Mouse (Mus musculus) heart, embryonic 15.5 days (tissue): ENCODE results near the gene Fstl5. TPM values are rescaled to one million over a fixed set of nuclear protein-coding genes. Genes with fewer than 3 reads are reported as not detected.
"Not testable (repeated sequence)": the region's sequence is repeated elsewhere in the genome, so short reads cannot be mapped to it uniquely, and the experiment has no call there.

Source experiments
- ATAC-seq: fragments of 200-750 bp; cut with Nextera tagmentation; replicated peaks from 2 replicates; pipeline ENCODE4 v1.8.0; 2017; ENCODE audit warnings: low read depth, moderate TSS enrichment; ENCODE audit not compliant: insufficient number of reproducible peaks, insufficient read depth, low FRiP score
- H3K27ac ChIP-seq: fragments of 300-500 bp; sonication (generic); 2 replicates; pipeline ENCODE4 v1.5.1; 2015; ENCODE audit warnings: mild to moderate bottlenecking, inconsistent platforms
- H3K27me3 ChIP-seq: fragments of 300-500 bp; sonication (generic); 2 replicates; pipeline ENCODE4 v1.6.1; 2015; ENCODE audit warnings: inconsistent platforms
- H3K36me3 ChIP-seq: fragments of 300-500 bp; sonication (generic); 2 replicates; pipeline ENCODE4 v1.6.1; 2015; ENCODE audit warnings: mild to moderate bottlenecking, inconsistent platforms
- H3K4me1 ChIP-seq: fragments of 300-500 bp; sonication (generic); replicated peaks from 2 replicates; pipeline ENCODE4 v1.6.1; 2015; ENCODE audit warnings: inconsistent platforms
- H3K4me2 ChIP-seq: fragments of 300-500 bp; sonication (generic); 2 replicates; pipeline ENCODE4 v1.6.1; 2015; ENCODE audit warnings: inconsistent platforms, mild to moderate bottlenecking, moderate library complexity
- H3K4me3 ChIP-seq: fragments of 300-500 bp; sonication (generic); 2 replicates; pipeline ENCODE4 v1.5.1; 2015; ENCODE audit warnings: mild to moderate bottlenecking, inconsistent platforms
- H3K9ac ChIP-seq: fragments of 300-500 bp; sonication (generic); 2 replicates; pipeline ENCODE4 v1.6.1; 2015; ENCODE audit warnings: mild to moderate bottlenecking, inconsistent platforms
- H3K9me3 ChIP-seq: fragments of 300-500 bp; sonication (generic); replicated peaks from 2 replicates; pipeline ENCODE4 v1.6.1; 2016; ENCODE audit warnings: inconsistent platforms
- WGBS: fragments of 180-500 bp; shearing (Covaris S2); methylation state at CpG from one replicate; pipeline ENCODE4 v1.1.7; 2015; ENCODE audit warnings: mixed read lengths; 5-methylcytosine and 5-hydroxymethylcytosine counted together
- polyA plus RNA-seq: library from polyadenylated mRNA; unstranded; fragments of >200 nt; fragmentation: Nextera tagmentation; extraction: Ambion mirVana; gene quantifications from 2 replicates; pipeline ENCODE4 v1.2.1, GENCODE M21; 2015

The Fstl5 gene
- polyA plus RNA-seq, 1 experiment from 2014 or later: 0.08 TPM

DNA sequence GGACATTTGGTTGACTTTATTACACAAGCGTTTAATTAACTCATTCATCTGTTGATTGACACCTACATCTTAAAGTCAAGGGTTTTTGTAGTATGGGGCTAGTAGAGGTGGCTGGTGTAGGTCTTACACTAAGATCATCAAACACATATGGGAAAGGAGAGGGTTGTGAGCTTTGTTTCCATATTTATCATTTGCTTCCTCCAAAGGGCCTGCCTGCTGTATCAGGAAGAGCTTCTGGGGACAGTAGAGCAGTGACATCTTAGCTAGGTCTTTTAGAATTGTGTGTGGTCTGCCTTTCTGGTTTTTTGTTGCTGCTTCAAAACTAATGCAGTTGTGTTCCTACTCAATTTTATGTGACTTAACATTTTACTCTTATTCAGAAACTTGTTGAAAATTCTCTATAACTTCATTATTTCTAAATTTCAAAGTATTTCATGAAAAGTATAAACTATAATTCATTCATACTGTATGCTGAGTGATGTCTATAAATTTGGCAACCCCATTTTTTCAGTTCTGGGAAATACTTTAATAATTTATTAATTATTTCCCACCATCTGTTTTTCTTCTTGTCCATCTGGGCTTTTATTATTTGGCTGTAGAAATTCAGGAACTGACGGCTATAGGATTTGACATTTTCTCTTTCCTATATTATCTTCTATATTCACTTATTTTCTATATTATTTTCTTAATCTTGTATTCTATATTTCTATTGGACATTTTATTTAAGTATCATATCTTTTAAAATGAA, 227.1 kb downstream of the Fstl5 start:
- Histone ChIP-seq H3K9ac (no peak overlapping the region), H3K4me1 (no peaks in the 10 kb centered on the region), H3K4me2 (no peak overlapping the region), H3K36me3 (no peaks in the 10 kb centered on the region), H3K27me3 (no peaks in the 10 kb centered on the region), H3K4me3 (no peak overlapping the region), H3K27ac (no peak overlapping the region), H3K9me3 (no peaks in the 10 kb centered on the region)
- no peak for ATAC-seq
- WGBS: 78% methylated on average over 2 of the region's 2 CpGs

DNA sequence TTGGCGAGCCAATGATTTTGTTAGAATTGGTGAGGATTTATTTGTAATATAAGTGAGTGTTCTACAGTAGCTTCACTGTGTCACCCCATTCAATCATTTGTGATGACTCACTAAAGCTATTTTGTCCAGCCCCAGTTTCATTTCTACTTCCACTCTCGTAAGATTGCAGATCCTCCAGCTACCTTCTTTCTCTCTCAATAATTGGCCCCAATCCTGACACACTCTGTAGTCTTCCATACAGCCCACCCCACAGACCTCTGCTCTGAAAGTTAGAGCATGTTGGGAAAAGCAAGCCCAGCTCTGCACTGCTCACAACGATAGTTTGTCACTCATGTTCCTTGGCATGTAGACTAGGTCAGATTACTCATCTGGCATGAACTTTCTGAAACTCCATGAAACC, 242.9 kb downstream of the Fstl5 start:
- no peak overlapping the region for H3K4me3 ChIP-seq
- no peaks in the 10 kb centered on the region for H3K36me3 ChIP-seq
- H3K27me3 ChIP-seq: no peaks in the 10 kb centered on the region
- H3K27ac ChIP-seq: no peak overlapping the region
- 77% methylated on average over 3 of the region's 3 CpGs for WGBS
- H3K9me3 ChIP-seq: no peaks in the 10 kb centered on the region
- no peak overlapping the region for H3K9ac ChIP-seq
- ATAC-seq: no peak
- H3K4me2 ChIP-seq: no peak overlapping the region
- no peaks in the 10 kb centered on the region for H3K4me1 ChIP-seq

DNA sequence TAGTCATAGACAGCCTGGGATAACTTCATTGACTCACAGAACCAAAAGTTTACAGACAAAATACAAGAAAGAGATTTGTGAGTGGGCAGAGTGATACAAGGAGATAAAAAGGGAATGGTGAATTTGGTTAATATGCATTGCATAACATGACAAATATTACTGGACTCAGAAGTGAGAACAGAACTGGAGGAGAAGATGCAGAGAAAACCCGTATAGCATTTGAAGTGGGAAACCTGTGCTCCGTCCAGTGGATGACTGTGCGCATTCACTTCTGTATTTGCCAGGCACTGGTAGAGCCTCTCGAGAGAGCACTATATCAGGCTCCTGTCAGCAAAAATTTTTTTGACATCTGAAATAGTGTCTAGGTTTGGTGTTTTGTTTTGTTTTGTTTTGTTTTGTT, 245.5 kb downstream of the Fstl5 start:
- H3K27ac ChIP-seq: no peak overlapping the region
- no peak for ATAC-seq
- whole genome bisulfite sequencing: 84% methylated on average over 4 of the region's 4 CpGs

DNA sequence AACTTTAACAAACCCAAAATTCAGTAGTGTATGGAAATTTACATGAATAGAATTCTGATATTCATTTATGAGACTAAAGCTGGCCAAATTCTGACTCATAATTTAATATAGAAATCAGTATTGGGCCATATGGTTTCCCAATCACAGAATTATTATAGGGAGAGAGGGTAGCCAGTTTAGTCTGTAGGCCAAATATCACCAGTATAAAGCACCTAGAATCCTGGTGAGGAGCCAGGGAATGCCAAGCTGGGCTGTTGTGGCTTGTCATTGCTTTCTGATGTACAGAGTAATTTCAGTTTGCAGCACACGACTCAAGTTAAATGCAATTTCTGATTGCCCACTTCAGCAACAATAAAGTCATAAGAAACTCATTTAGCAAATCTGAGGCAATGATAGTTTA, 248.4 kb downstream of the Fstl5 start:
- H3K4me3 ChIP-seq: no peak overlapping the region
- WGBS: 75% methylated on average over 1 of the region's 1 CpGs
- no peak for ATAC-seq
- H3K9me3 ChIP-seq: no peaks in the 10 kb centered on the region
- H3K27ac ChIP-seq: no peak overlapping the region
- H3K27me3 ChIP-seq: no peaks in the 10 kb centered on the region
- no peaks in the 10 kb centered on the region for H3K36me3 ChIP-seq
- H3K9ac ChIP-seq: no peak overlapping the region
- H3K4me2 ChIP-seq: no peak overlapping the region
- no peaks in the 10 kb centered on the region for H3K4me1 ChIP-seq

More for the DNA sequence above, 245.5 kb downstream of the Fstl5 start:
- no peaks in the 10 kb centered on the region for H3K4me1 ChIP-seq
- H3K9ac ChIP-seq: no peak overlapping the region
- H3K27me3 ChIP-seq: no peaks in the 10 kb centered on the region
- no peak overlapping the region for H3K4me3 ChIP-seq
- H3K9me3 ChIP-seq: no peaks in the 10 kb centered on the region
- H3K4me2 ChIP-seq: no peak overlapping the region
- H3K36me3 ChIP-seq: no peaks in the 10 kb centered on the region

DNA sequence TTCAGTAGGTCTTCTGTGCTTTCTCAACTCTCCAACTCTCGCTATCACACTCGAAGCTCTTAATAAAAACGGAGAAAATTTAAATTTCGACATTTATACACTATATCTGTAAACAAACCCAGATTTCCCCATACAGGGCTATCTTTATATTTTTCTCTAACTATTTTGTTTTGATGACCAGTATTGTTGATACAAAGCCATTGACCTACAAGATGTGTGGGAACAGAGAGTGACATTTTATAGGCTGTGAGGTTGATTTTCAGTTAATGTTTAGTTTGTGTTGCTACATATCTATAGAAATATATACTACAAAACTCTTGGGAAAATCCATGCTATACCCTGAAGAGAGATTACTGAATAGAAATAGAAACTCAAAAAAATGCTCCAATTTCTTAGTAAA, 262.9 kb downstream of the Fstl5 start:
- WGBS: 77% methylated on average over 4 of the region's 4 CpGs
- Histone ChIP-seq H3K4me1 (no peaks in the 10 kb centered on the region), H3K27ac (no peak overlapping the region), H3K4me2 (no peak overlapping the region), H3K27me3 (no peaks in the 10 kb centered on the region), H3K9me3 (no peaks in the 10 kb centered on the region), H3K9ac (no peak overlapping the region), H3K36me3 (no peaks in the 10 kb centered on the region), H3K4me3 (no peak overlapping the region)
- no peak for ATAC-seq

DNA sequence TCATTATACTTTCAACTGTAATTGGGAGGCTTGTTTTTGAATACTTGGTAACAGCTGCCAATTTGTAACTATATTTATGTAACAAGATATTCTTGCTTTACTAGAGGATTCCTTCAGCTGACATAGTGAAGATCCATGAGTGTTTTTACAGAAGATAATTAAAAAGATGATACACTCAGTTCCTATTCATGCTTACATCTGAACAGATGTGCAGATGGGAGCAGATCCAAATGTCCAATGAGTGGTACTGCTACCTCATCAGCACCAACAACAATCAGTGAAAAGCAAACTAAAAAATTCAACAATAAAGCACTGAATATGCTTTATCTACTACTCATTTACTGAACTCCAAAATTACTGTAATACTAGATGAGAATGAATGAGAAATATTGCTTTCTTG, 292.9 kb downstream of the Fstl5 start:
- Histone ChIP-seq H3K36me3 (no peaks in the 10 kb centered on the region), H3K4me2 (no peak overlapping the region), H3K9ac (no peak overlapping the region), H3K4me3 (no peak overlapping the region), H3K27me3 (no peaks in the 10 kb centered on the region), H3K27ac (no peak overlapping the region), H3K4me1 (no peaks in the 10 kb centered on the region), H3K9me3 (no peaks in the 10 kb centered on the region)
- no peak for ATAC-seq

DNA sequence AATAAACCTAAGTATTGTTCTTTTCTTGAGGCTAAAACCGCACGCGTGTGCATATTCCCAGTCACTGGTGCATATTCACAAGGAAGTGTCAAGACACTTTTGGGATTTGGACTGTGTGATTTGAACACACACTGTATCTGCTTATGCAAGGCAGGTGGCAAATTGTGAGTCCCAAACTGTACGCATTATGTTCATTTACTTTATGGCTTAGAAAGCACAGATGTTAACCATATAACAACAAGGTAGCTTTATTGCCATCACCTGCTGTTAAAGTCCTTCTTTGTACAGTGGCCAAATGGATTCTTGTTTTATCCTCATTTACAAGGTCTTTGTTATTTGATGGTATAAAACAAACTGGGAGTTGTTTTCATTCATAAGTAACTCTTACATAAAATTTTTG, 295.8 kb downstream of the Fstl5 start:
- ATAC-seq: no peak
- no peaks in the 10 kb centered on the region for H3K4me1 ChIP-seq
- H3K36me3 ChIP-seq: no peaks in the 10 kb centered on the region
- H3K27ac ChIP-seq: no peak overlapping the region
- H3K4me2 ChIP-seq: no peak overlapping the region
- H3K9ac ChIP-seq: no peak overlapping the region
- no peaks in the 10 kb centered on the region for H3K27me3 ChIP-seq
- no peaks in the 10 kb centered on the region for H3K9me3 ChIP-seq
- WGBS: 91% methylated on average over 4 of the region's 4 CpGs
- H3K4me3 ChIP-seq: no peak overlapping the region

DNA sequence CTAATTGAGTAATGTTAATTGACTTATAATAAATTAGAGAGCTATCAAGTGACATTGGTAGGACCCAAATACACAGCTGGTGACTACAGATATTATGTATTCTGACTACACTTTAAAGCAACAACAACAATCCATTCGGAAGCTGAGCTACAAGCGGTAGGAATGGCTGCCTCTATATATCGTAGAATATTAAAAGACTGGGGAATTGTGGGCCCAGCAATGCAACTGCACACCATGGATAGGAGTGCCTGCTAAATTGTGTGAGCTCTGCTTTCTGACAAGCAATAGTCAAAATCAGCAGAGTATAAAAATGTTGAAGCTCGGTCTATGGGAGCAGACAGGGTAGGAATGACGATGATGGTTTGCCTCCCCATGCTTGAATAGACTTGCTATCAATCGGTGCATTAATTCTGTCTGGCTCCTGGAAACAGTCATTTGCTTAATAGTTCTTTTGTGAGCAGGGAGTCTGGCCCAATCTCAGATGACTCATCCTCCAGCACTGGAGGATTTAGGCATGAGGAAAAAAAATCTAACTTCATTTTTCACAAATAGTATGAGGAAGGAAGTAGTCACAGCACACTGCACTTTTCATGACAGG, 354.8 kb downstream of the Fstl5 start:
- Histone ChIP-seq H3K4me1 (no peaks in the 10 kb centered on the region), H3K9me3 (no peaks in the 10 kb centered on the region), H3K27ac (no peak overlapping the region), H3K4me3 (no peak overlapping the region), H3K36me3 (no peaks in the 10 kb centered on the region), H3K4me2 (no peak overlapping the region), H3K9ac (no peak overlapping the region), H3K27me3 (no peaks in the 10 kb centered on the region)
- 77% methylated on average over 6 of the region's 6 CpGs for WGBS
- no peak for ATAC-seq

DNA sequence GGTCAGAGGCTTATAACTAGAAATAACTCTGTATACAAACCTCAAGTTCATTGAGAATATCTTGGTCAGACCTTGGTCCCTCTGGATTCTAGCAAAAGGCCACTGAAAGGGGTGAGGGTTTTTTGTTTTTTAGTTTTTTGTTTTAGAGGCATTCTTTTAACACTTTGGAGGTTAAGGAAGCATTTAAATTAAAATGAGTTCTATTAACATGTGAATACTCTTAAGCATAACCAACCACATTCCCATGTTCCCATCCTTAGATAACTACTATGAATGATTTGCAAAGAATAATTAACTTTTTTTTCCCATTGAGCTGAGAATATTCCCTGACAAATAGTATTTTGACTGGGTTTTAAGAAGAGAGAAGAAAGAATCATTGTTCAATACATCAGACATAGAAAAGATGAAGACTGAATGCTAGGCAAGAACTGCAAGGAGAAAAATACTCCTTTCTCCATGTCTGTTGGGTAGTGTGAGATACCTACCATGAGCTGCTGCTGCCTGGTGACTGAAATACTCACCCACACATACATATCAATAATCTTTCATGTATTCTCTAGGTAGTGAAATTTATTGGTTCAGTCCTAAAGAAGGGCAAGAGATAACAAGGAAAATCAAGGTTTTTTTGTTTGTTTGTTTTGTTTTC, 393.3 kb downstream of the Fstl5 start:
- Histone ChIP-seq H3K27ac (no peak overlapping the region), H3K4me1 (no peaks in the 10 kb centered on the region), H3K27me3 (no peaks in the 10 kb centered on the region), H3K4me3 (no peak overlapping the region), H3K9ac (no peak overlapping the region), H3K4me2 (no peak overlapping the region), H3K9me3 (no peaks in the 10 kb centered on the region), H3K36me3 (no peaks in the 10 kb centered on the region)
- no peak for ATAC-seq

DNA sequence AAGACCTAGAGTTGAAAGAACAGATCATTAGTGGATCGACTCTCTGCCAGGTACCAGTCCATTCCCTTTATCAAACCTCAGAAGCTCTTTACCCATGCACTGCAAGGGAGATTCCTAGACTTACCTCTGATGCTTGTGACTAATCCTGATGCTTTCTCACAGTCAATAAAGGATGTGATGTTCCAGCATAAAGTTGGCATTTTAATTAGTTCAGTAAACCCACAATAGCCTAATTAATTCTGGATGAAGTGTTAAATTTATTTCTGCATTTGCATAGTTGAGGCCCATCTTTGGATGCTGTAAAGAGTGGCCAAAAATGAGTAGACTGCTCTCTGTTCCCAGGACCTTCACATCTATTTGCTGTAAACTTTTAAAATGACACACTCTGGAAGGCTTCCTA, 394.1 kb downstream of the Fstl5 start:
- no peak for ATAC-seq
- Histone ChIP-seq H3K4me3 (no peak overlapping the region), H3K27ac (no peak overlapping the region), H3K4me2 (no peak overlapping the region), H3K4me1 (no peaks in the 10 kb centered on the region), H3K36me3 (no peaks in the 10 kb centered on the region), H3K27me3 (no peaks in the 10 kb centered on the region), H3K9ac (no peak overlapping the region), H3K9me3 (no peaks in the 10 kb centered on the region)
- WGBS: 47% methylated on average over 1 of the region's 1 CpGs

DNA sequence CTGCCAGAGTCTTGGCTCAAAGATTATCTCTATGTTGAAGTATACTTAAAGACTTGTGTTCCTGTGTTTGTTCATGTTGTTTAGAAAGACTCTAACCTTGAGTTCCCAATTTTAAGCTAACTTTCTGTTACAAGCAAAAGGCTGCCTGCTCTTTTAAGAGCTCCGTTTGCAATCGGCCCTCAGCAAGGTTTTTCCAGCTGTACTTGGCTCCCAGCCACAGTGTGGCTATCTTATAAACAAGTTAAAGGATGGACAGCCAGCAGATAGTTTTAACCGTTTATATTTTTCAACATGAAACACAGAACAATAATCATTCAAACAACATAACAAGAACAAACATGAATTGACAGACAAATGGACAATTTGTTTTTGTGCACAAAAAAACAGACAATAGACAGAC, 433.8 kb downstream of the Fstl5 start:
- H3K27me3 ChIP-seq, H3K4me1 ChIP-seq, ATAC-seq, H3K9ac ChIP-seq, H3K4me3 ChIP-seq, H3K27ac ChIP-seq, H3K36me3 ChIP-seq, H3K4me2 ChIP-seq, H3K9me3 ChIP-seq: not testable (repeated sequence)
- 36% methylated on average over 3 of the region's 3 CpGs for WGBS

DNA sequence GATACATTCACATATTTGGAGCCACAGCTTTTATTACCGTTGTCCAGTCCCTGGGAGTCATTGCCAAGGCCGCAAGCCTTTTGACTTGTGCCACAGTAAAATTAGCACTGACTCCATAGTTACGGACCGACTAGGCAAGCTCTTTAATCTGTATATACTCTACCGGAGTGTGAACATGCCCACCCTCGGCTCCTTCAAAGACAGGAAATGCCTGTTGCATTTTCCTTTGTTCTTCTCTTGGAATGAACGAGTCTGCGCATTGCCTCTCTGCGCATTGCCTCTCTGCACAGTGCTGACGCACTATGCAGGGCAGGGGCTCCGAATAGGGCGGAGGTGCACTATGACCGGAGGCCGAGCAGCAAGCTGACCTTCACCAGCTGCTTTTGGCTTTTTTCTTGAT, 434.7 kb downstream of the Fstl5 start:
- WGBS: 78% methylated on average over 14 of the region's 14 CpGs
- H3K9ac ChIP-seq: no peak overlapping the region
- no peak for ATAC-seq
- H3K27ac ChIP-seq: no peak overlapping the region
- no peaks in the 10 kb centered on the region for H3K27me3 ChIP-seq
- no peak overlapping the region for H3K4me2 ChIP-seq
- H3K4me1 ChIP-seq: no peaks in the 10 kb centered on the region
- no peak overlapping the region for H3K4me3 ChIP-seq
- H3K9me3 ChIP-seq: 0 out of 2 replicates have a peak, but pooled peaks cover 5% of the 10 kb centered on the region
- no peaks in the 10 kb centered on the region for H3K36me3 ChIP-seq
